Mouse (Mus musculus): ENCODE results near the gene Vmn1r165. TPM values are rescaled to one million over a fixed set of nuclear protein-coding genes. Genes with fewer than 3 reads are reported as not detected.

Vmn1r165 gene
- not detected for polyA plus RNA-seq (2014; fragmentation: Illumina TruSeq; extraction: RNeasy Lipid Tissue Mini Kit (QIAGEN cat#74804); ENCODE audit: low read depth, low replicate concordance)

DNA sequence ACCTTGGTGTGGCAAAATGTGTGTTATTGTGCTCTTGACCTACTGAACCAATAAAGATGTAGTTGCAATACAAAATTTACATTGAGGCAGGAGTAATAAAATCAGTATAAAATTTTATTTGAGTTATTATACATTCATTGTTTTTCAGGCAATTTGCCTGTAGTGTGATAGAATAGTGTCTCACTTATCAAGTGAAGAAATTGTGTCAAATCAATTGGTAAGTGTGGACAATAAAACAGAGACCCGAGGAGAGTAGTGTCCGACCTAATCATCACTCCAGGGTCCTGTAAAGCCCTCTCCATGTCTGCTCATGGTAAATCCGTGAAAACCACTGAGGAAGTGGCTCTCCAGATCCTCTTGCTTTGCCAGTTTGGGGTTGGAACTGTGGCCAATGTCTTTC, at the start of gene Vmn1r165:
Gene Vmn1r165 (plus strand): TSS at position 301 of the 400 bp plus-strand sequence.

DNA sequence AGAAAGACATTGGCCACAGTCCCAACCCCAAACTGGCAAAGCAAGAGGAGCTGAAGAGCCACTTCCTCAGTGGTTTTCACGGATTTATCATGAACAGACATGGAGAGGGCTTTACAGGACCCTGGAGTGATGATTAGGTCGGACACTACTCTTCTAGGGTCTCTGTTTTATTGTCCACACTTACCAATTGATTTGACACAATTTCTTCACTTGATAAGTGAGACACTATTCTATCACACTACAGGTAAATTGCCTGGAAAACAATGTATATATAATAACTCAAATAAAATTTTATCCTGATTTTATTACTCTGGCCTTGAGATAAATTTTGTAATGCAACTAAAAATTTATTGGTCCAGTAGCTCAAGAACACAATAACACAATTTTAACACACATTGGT, 34.5 kb downstream of the Vmn1r165 start, which contains the start of gene Vmn1r166:
Gene Vmn1r166 (minus strand): TSS at position 101 of the 400 bp plus-strand sequence.

Other genes with a start within 250 kb of the Vmn1r165 start
- gene Gm4214, start 232.7 kb upstream of the Vmn1r165 start, polyA plus RNA-seq (2014; fragmentation: Illumina TruSeq; extraction: RNeasy Lipid Tissue Mini Kit (QIAGEN cat#74804); ENCODE audit: low read depth, low replicate concordance) = not detected
- not detected for gene Gm4216, start 197.4 kb upstream of the Vmn1r165 start, polyA plus RNA-seq (2014; fragmentation: Illumina TruSeq; extraction: RNeasy Lipid Tissue Mini Kit (QIAGEN cat#74804); ENCODE audit: low read depth, low replicate concordance)
- gene Vmn1r163, start 161.8 kb upstream of the Vmn1r165 start, polyA plus RNA-seq (2014; fragmentation: Illumina TruSeq; extraction: RNeasy Lipid Tissue Mini Kit (QIAGEN cat#74804); ENCODE audit: low read depth, low replicate concordance) = not detected
- not detected for gene Gm8720, start 149.9 kb upstream of the Vmn1r165 start, polyA plus RNA-seq (2014; fragmentation: Illumina TruSeq; extraction: RNeasy Lipid Tissue Mini Kit (QIAGEN cat#74804); ENCODE audit: low read depth, low replicate concordance)
- not detected for gene Gm10662, start 72.9 kb upstream of the Vmn1r165 start, polyA plus RNA-seq (2014; fragmentation: Illumina TruSeq; extraction: RNeasy Lipid Tissue Mini Kit (QIAGEN cat#74804); ENCODE audit: low read depth, low replicate concordance)
- gene Vmn1r166, start 34.4 kb downstream of the Vmn1r165 start, polyA plus RNA-seq (2014; fragmentation: Illumina TruSeq; extraction: RNeasy Lipid Tissue Mini Kit (QIAGEN cat#74804); ENCODE audit: low read depth, low replicate concordance) = not detected
- 1.2 TPM for gene Gm6902, start 61.6 kb downstream of the Vmn1r165 start, polyA plus RNA-seq (2014; fragmentation: Illumina TruSeq; extraction: RNeasy Lipid Tissue Mini Kit (QIAGEN cat#74804); ENCODE audit: low read depth, low replicate concordance)
- gene Nlrp4e, start 83.9 kb downstream of the Vmn1r165 start, polyA plus RNA-seq (2014; fragmentation: Illumina TruSeq; extraction: RNeasy Lipid Tissue Mini Kit (QIAGEN cat#74804); ENCODE audit: low read depth, low replicate concordance) = 10.0 TPM
- 3.1 TPM for gene Nlrp5, start 168.6 kb downstream of the Vmn1r165 start, polyA plus RNA-seq (2014; fragmentation: Illumina TruSeq; extraction: RNeasy Lipid Tissue Mini Kit (QIAGEN cat#74804); ENCODE audit: low read depth, low replicate concordance)

Measured in testis, adult 10 weeks (tissue).